Mouse (Mus musculus): ENCODE data around the gene Kcnk5. TPM values are rescaled to one million over a fixed set of nuclear protein-coding genes. Genes with fewer than 3 reads are reported as not detected.

Gene Kcnk5
- 3.0 and 3.6 TPM in 2 replicates for polyA plus RNA-seq (2015; fragmentation: Nextera tagmentation; extraction: Ambion mirVana)

DNA sequence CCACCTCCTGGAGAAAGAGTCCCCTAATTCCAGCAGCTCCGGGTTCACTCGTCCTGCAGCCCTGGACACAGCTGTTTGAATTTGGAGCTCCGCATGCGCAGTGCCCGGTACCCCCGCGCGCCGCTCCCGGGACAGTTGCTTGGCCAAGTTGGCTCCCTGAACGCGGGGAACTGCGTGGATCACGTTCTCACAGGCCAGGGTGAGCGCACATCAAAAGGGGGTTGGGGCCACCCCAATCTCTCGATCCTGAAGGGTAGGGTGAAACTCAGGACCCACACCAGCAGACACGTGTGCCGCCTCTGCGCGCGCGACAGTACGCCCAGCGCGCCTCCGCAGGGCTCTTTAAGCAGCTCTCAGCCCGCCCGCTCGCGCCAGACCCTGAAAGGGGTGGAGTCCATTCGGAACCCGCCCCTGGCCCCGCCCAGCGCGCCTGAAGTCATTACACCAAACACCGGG is at the start of gene Kcnk5:
TSS of gene Kcnk5 (minus strand) at position 344 of the 456 bp plus-strand sequence.

DNA sequence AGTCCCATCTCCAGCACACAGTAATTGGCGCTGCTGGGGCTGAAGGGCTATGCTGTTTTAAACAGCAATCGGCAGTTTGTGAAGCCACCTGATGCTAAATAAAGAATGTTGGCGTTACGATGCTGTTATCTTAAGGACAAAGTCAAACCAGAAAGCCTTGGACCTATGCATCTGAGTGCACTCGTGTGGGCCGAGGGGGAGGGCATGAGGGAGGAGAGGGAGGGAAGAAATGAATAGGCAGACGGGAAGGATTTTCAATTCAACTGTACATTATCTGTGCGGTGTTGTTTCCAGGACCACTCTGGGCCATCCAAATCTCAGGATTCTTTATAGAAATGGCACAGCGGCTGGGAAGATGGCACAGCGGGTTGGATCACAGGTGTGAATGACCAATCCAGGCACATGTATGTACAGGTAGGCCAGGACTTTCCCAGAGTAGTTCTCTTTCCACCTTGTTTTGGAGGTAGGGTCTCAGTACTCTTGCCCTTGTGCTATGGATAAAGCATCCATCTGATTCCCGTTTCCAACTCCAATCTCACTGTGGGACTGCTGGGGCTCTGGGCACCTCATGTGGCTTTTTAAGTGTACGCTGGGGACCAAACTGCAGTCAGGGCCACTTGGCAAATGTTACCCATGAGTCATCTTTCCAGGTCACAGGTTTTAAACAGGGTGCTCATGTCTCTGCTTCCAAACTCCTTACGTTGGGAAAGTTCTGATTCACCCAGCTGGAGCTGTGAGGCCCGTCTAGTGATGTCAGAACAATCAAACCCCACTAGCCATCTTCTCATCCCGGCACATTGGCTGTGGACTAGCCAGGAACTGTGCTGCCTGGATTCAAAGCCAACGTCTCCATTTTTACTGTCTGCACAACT is 42.9 kb downstream of the Kcnk5 start, which contains the start of gene Saysd1:
TSS of gene Saysd1 (minus strand) at position 51 of the 872 bp plus-strand sequence.

Other genes starting within 250 kb of the Kcnk5 start
- gene Gng2, start 204.2 kb downstream of the Kcnk5 start, polyA plus RNA-seq (2015; fragmentation: Nextera tagmentation; extraction: Ambion mirVana), result 13.6 and 21.4 TPM in 2 replicates
- gene Saysd1, start 43.3 kb downstream of the Kcnk5 start, polyA plus RNA-seq (2015; fragmentation: Nextera tagmentation; extraction: Ambion mirVana), result 5.8 and 7.1 TPM in 2 replicates
- 0.12 TPM in 1 of 2 replicates, not detected in the other for gene Kcnk16, start 87.4 kb upstream of the Kcnk5 start, polyA plus RNA-seq (2015; fragmentation: Nextera tagmentation; extraction: Ambion mirVana)
- 8.7 and 11.3 TPM in 2 replicates for gene Nudt13, start 112.9 kb upstream of the Kcnk5 start, polyA plus RNA-seq (2015; fragmentation: Nextera tagmentation; extraction: Ambion mirVana)
- gene Ecd, start 166.3 kb upstream of the Kcnk5 start, polyA plus RNA-seq (2015; fragmentation: Nextera tagmentation; extraction: Ambion mirVana), result 25.6 and 26.5 TPM in 2 replicates
- gene Fam149b, start 166.4 kb upstream of the Kcnk5 start, polyA plus RNA-seq (2015; fragmentation: Nextera tagmentation; extraction: Ambion mirVana), result 8.2 and 11.8 TPM in 2 replicates
- gene Dnajc9, start 207.1 kb upstream of the Kcnk5 start, polyA plus RNA-seq (2015; fragmentation: Nextera tagmentation; extraction: Ambion mirVana), result 138 and 156 TPM in 2 replicates
- gene Mrps16, start 211.8 kb upstream of the Kcnk5 start, polyA plus RNA-seq (2015; fragmentation: Nextera tagmentation; extraction: Ambion mirVana), result 57.2 and 64.5 TPM in 2 replicates

Data from spleen, postnatal 0 days (tissue).